Mouse (Mus musculus) heart, postnatal 10 days (tissue): ENCODE measurements at regions not wholly inside any gene's neighbourhood (a gene's known extent, or its start where the extent isn't known, plus 50 kb on each side); places are given as distances from the start of the nearest gene placed in this dataset.
A peak's percentile ranks its signal among the peaks of the same experiment; 100 is the strongest.

ENCODE experiments used
- DNase-seq, 2 experiments: peaks; one replicate each; pipeline ENCODE4 v3.0.0; 2021
- intact Hi-C: fragments of 180-260 bp; cut with DNase I; formaldehyde crosslinking; loops from one replicate; pipeline ENCODE4 v1.15.1; 2025

DNA sequence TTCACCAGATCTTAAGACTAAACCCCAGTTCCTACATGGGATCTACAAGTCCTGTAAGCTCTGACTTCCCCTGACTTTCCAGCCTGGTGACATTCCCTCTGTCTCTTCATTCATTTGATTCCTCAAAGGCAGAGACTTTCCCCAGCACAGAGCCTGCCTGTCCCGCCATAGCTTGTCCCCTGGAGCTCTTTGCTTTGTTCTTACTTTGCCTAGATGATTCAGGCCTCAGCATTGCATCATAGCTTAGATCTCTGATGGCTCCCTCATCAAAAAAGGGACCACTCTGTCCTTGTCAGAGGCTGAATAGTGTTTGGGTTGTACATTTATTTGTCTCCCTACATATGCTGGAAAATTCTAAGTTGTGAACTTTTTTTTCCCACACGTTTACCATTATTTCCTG, 57.6 kb upstream of the Exoc6 start:
- intact Hi-C loops, result no loop called here
- DNase-seq, result no peak

DNA sequence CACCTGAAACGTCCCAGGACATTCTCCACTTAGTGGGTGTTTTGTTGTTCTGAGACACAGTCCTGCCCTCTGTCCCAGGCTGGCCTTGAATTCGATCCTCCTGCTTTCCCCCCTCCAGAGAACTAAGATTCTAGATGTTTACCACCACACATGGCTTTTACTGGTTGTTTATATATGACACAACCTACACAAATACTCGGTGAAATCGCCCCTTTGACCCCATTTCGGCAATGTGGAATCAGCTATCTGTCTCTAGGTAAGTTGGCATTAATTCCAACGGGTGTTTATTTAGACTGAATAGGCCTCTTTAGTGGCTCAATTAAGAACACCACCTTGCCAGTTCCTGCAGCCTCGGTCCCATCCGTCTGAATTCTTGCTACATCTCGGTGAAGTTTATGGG, 56.8 kb upstream of the Exoc6 start:
- intact Hi-C loops, result no loop called here
- no peak for DNase-seq

DNA sequence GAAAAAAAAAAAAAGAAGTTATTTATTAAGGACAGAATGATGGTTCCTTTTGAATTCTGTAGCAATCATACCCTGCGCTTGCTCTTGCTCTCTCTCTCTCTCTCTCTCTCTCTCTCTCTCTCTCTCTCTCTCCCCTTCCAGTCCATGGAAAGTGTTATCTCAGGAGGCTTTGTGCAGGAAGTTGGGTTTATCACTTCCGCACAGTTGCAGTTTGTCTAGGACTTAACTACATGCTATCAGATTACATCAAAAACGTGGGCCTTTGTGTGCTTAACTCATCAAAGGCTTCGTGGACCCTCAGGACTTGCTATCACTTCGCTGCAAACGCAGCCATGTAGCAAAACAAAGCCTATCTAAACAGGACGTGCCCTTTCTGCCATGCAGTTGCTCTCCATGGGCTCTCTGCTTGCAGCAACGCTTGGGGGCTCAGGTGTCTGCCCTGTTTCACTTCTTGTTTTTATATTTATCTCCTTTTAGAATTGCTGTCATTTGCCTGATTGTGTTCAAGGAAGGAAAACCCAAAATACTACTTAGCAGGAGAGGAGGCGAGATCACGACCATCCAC, 56.2 kb upstream of the Exoc6 start:
- no peak for DNase-seq
- intact Hi-C loops, result no loop called here

- no peak for DNase-seq
- intact Hi-C loops, result no loop called here
Measured at GRCm38 (mm10) chr19:37494806-37495205, 55.4 kb upstream of the Exoc6 start.

DNA sequence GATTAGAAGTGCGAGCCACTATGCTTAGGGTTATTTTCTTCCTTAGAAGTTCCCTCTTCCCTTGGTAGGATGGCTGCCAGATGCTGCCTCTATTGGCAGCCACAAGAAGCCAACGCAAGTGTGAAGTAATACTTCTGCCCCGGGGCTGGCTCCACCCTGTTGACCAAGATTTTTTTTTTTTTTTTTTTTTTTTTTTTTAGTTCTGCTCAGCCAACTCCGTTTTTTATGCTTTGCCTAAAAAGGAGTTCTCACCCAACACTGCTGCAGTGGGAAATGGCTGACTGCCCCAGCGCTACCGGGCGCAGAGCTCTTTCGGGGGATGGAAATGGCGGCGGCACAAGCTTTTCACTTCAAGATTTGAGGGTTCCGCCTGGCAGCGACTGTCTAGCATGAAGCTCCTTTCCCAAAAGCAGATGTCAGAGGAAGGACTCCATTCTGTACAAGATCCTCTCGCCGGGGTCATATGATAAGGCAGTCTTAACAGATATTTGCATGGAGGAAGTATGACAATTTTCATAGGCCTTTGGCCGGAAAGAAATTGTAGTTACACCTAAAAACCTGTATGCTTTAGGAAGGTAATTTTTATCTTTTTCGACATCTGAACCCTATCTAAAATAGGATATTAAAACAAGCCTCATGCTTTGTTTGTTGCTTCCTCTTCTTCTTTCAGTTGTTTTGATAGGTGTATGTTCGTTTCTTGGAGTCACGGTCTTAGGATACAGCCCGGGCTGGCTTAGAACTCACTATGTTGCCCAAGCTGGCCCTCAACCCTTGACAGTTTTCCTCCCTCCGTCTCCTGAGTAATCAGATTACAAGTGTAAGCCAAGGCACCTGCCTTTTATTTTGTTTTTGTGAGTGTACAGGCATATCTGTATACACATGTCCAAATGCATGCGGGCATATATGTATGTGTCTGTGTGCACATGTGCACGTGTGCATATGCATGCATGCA, 54.6 kb upstream of the Exoc6 start:
- peak; percentile 11 to 20 for DNase-seq
- intact Hi-C loops, result no loop called here

DNA sequence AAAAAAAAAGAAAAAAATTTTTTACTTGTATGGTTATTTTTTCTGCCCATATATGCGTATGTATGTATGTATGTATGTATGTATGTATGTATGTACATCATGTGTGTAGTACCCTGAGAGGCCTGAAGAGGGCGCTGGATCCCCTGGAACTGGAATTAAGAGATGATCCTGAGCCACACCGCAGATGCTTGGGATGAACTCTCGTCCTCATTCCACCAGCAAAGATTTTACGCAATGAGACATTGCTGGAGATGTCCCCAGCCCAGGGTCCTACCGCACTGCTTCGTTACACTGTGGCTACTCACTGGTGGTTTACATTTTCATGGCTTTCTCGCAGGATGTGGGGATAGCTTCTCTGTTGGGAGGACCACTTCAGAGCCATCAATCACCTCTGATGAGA, 53.5 kb upstream of the Exoc6 start:
- intact Hi-C loops, result no loop called here
- no peak for DNase-seq

- no peak for DNase-seq
- intact Hi-C loops, result no loop called here
Measured at GRCm38 (mm10) chr19:37497161-37497560, 53.1 kb upstream of the Exoc6 start.

GRCm38 (mm10) chr19:37498438-37498837, 51.8 kb upstream of the Exoc6 start:
- no peak for DNase-seq
- intact Hi-C loops, result no loop called here
